Mouse (Mus musculus) liver, embryonic 13.5 days (tissue): Measurements from ENCODE around the gene Toe1. TPM values are rescaled to one million over a fixed set of nuclear protein-coding genes. Genes with fewer than 3 reads are reported as not detected.

Experiments used
- ATAC-seq: fragments of 200-750 bp; cut with Nextera tagmentation; 2 replicates; pipeline ENCODE4 v1.8.0; 2017; ENCODE audit warnings: low read depth, mild to moderate bottlenecking, moderate number of reproducible peaks, moderate library complexity
- DNase-seq: peaks from one replicate; pipeline ENCODE4 v3.0.0; 2022
- H3K27ac ChIP-seq: fragments of 300-500 bp; sonication (generic); 2 replicates; pipeline ENCODE4 v1.5.1; 2015; ENCODE audit warnings: moderate library complexity, mild to moderate bottlenecking, inconsistent platforms
- H3K27me3 ChIP-seq: fragments of 300-500 bp; sonication (generic); 2 replicates; pipeline ENCODE4 v1.6.1; 2015; ENCODE audit warnings: mild to moderate bottlenecking, inconsistent platforms
- H3K36me3 ChIP-seq: fragments of 300-500 bp; sonication (generic); 2 replicates; pipeline ENCODE4 v1.6.1; 2015; ENCODE audit warnings: mild to moderate bottlenecking, inconsistent platforms
- H3K4me1 ChIP-seq: fragments of 300-500 bp; sonication (generic); replicated peaks from 2 replicates; pipeline ENCODE4 v1.6.1; 2015; ENCODE audit warnings: inconsistent platforms
- H3K4me2 ChIP-seq: fragments of 300-500 bp; sonication (generic); 2 replicates; pipeline ENCODE4 v1.6.1; 2015; ENCODE audit warnings: inconsistent platforms, mild to moderate bottlenecking, moderate library complexity
- H3K4me3 ChIP-seq: fragments of 300-500 bp; sonication (generic); replicated peaks from 2 replicates; pipeline ENCODE4 v1.5.1; 2015; ENCODE audit warnings: mild to moderate bottlenecking, inconsistent platforms
- H3K9ac ChIP-seq: fragments of 300-500 bp; sonication (generic); 2 replicates; pipeline ENCODE4 v1.6.1; 2015; ENCODE audit warnings: mild to moderate bottlenecking, inconsistent platforms
- H3K9me3 ChIP-seq: fragments of 300-500 bp; sonication (generic); replicated peaks from 2 replicates; pipeline ENCODE4 v1.6.1; 2016; ENCODE audit warnings: inconsistent platforms
- WGBS: fragments of 180-500 bp; shearing (Covaris S2); methylation state at CpG from one replicate; pipeline ENCODE4 v1.1.7; 2015; ENCODE audit not compliant: insufficient replicate concordance; 5-methylcytosine and 5-hydroxymethylcytosine counted together
- polyA plus RNA-seq: library from polyadenylated mRNA; unstranded; fragments of >200 nt; fragmentation: Nextera tagmentation; extraction: Ambion mirVana; gene quantifications from 2 replicates; pipeline ENCODE4 v1.2.1, GENCODE M21; 2015

The Toe1 gene
- polyA plus RNA-seq, 1 experiment from 2014 or later: 20.0 TPM

- WGBS: 74% methylated on average over 8 of the region's 8 CpGs
- Histone ChIP-seq H3K27ac (no peak overlapping the region), H3K4me1 (peaks cover 9% of the 10 kb centered on the region; the same call in 1 of the 2 replicates), H3K36me3 (no peaks in the 10 kb centered on the region), H3K27me3 (no peaks in the 10 kb centered on the region), H3K9ac (no peak overlapping the region), H3K9me3 (no peaks in the 10 kb centered on the region), H3K4me2 (no peak overlapping the region), H3K4me3 (no peak overlapping the region)
- DNase-seq (no peak), ATAC-seq (no peak)
These were observed 15.0 kb downstream of the Toe1 start for GRCm38 (mm10) chr4:116792453-116792852.

- H3K4me3 ChIP-seq: no peak overlapping the region
- no peak for ATAC-seq
These were observed 18.5 kb downstream of the Toe1 start for GRCm38 (mm10) chr4:116788956-116789355.

GRCm38 (mm10) chr4:116787985-116788760 lies 19.3 kb downstream of the Toe1 start:
- Histone ChIP-seq H3K4me2 (no peak overlapping the region), H3K27ac (peak overlapping the region; percentile 18; the same call in 1 of the 2 replicates), H3K9ac (no peak overlapping the region), H3K4me3 (no peak overlapping the region), H3K36me3 (no peaks in the 10 kb centered on the region), H3K27me3 (no peaks in the 10 kb centered on the region), H3K9me3 (0 out of 2 replicates have a peak, but pooled peaks cover 3% of the 10 kb centered on the region), H3K4me1 (peaks cover 9% of the 10 kb centered on the region; the same call in 1 of the 2 replicates)
- WGBS: 25% methylated on average over 7 of the region's 7 CpGs
- DNase-seq: no peak
- ATAC-seq: no peak

More at GRCm38 (mm10) chr4:116788956-116789355, 18.5 kb downstream of the Toe1 start:
- Histone ChIP-seq H3K4me2 (no peak overlapping the region), H3K4me1 (peaks cover 9% of the 10 kb centered on the region; the same call in 1 of the 2 replicates), H3K27me3 (no peaks in the 10 kb centered on the region), H3K9me3 (0 out of 2 replicates have a peak, but pooled peaks cover 3% of the 10 kb centered on the region), H3K27ac (peak overlapping the region; percentile 18; the same call in 1 of the 2 replicates), H3K36me3 (no peaks in the 10 kb centered on the region), H3K9ac (no peak overlapping the region)
- DNase-seq: peak; percentile 60
- 12% methylated on average over 3 of the region's 3 CpGs for WGBS

GRCm38 (mm10) chr4:116786587-116786986 lies 20.9 kb downstream of the Toe1 start:
- Histone ChIP-seq H3K4me2 (no peak overlapping the region), H3K4me1 (peaks cover 9% of the 10 kb centered on the region; the same call in 1 of the 2 replicates), H3K4me3 (no peak overlapping the region), H3K9me3 (0 out of 2 replicates have a peak, but pooled peaks cover 3% of the 10 kb centered on the region), H3K27me3 (no peaks in the 10 kb centered on the region), H3K36me3 (no peaks in the 10 kb centered on the region), H3K27ac (no peak overlapping the region), H3K9ac (no peak overlapping the region)
- ATAC-seq (no peak), DNase-seq (no peak)
- WGBS: 83% methylated on average over 1 of the region's 1 CpGs

GRCm38 (mm10) chr4:116782171-116782570 lies 25.3 kb downstream of the Toe1 start:
- H3K4me3 ChIP-seq: no peak overlapping the region
- no peaks in the 10 kb centered on the region for H3K36me3 ChIP-seq
- 61% methylated on average over 8 of the region's 8 CpGs for WGBS
- H3K4me1 ChIP-seq: no peaks in the 10 kb centered on the region
- ATAC-seq: no peak
- 0 out of 2 replicates have a peak, but pooled peaks cover 3% of the 10 kb centered on the region for H3K9me3 ChIP-seq
- no peaks in the 10 kb centered on the region for H3K27me3 ChIP-seq
- H3K27ac ChIP-seq: no peak overlapping the region
- no peak overlapping the region for H3K9ac ChIP-seq
- no peak overlapping the region for H3K4me2 ChIP-seq
- no peak for DNase-seq

GRCm38 (mm10) chr4:116781366-116781765 lies 26.1 kb downstream of the Toe1 start:
- H3K4me1 ChIP-seq: no peaks in the 10 kb centered on the region
- H3K36me3 ChIP-seq: no peaks in the 10 kb centered on the region
- ATAC-seq: no peak
- no peak for DNase-seq
- no peak overlapping the region for H3K4me2 ChIP-seq
- no peak overlapping the region for H3K4me3 ChIP-seq
- 0 out of 2 replicates have a peak, but pooled peaks cover under 1% of the 10 kb centered on the region for H3K9me3 ChIP-seq
- H3K27me3 ChIP-seq: no peaks in the 10 kb centered on the region
- 40% methylated on average over 2 of the region's 2 CpGs for WGBS
- no peak overlapping the region for H3K27ac ChIP-seq
- H3K9ac ChIP-seq: no peak overlapping the region

- WGBS: 43% methylated on average over 2 of the region's 2 CpGs
- H3K27me3 ChIP-seq: no peaks in the 10 kb centered on the region
These were observed 26.9 kb downstream of the Toe1 start for GRCm38 (mm10) chr4:116780541-116780940.

GRCm38 (mm10) chr4:116777079-116777478 lies 30.4 kb downstream of the Toe1 start:
- H3K9ac ChIP-seq: no peak overlapping the region
- no peaks in the 10 kb centered on the region for H3K4me1 ChIP-seq
- no peak overlapping the region for H3K4me3 ChIP-seq
- DNase-seq: no peak
- H3K27me3 ChIP-seq: no peaks in the 10 kb centered on the region
- 62% methylated on average over 3 of the region's 3 CpGs for WGBS
- no peaks in the 10 kb centered on the region for H3K9me3 ChIP-seq
- H3K27ac ChIP-seq: no peak overlapping the region
- ATAC-seq: no peak
- no peaks in the 10 kb centered on the region for H3K36me3 ChIP-seq
- no peak overlapping the region for H3K4me2 ChIP-seq

More at GRCm38 (mm10) chr4:116780541-116780940, 26.9 kb downstream of the Toe1 start:
- Histone ChIP-seq H3K4me2 (no peak overlapping the region), H3K9me3 (no peaks in the 10 kb centered on the region), H3K27ac (no peak overlapping the region), H3K36me3 (no peaks in the 10 kb centered on the region), H3K4me1 (no peaks in the 10 kb centered on the region), H3K9ac (no peak overlapping the region), H3K4me3 (no peak overlapping the region)
- ATAC-seq (no peak), DNase-seq (no peak)

- WGBS: 71% methylated on average over 5 of the region's 5 CpGs
- H3K4me3 ChIP-seq: no peak overlapping the region
- no peaks in the 10 kb centered on the region for H3K9me3 ChIP-seq
- ATAC-seq (no peak), DNase-seq (no peak)
- no peaks in the 10 kb centered on the region for H3K4me1 ChIP-seq
- no peak overlapping the region for H3K27ac ChIP-seq
- H3K27me3 ChIP-seq: no peaks in the 10 kb centered on the region
- H3K9ac ChIP-seq: no peak overlapping the region
- no peak overlapping the region for H3K4me2 ChIP-seq
- no peaks in the 10 kb centered on the region for H3K36me3 ChIP-seq
These were observed 31.0 kb downstream of the Toe1 start for GRCm38 (mm10) chr4:116776391-116776790.

- H3K27ac ChIP-seq: no peak overlapping the region
- no peak overlapping the region for H3K9ac ChIP-seq
- H3K27me3 ChIP-seq: no peaks in the 10 kb centered on the region
- H3K4me2 ChIP-seq: no peak overlapping the region
- DNase-seq (no peak), ATAC-seq (no peak)
- H3K9me3 ChIP-seq: no peaks in the 10 kb centered on the region
- no peaks in the 10 kb centered on the region for H3K36me3 ChIP-seq
- H3K4me1 ChIP-seq: peaks cover 16% of the 10 kb centered on the region
- no peak overlapping the region for H3K4me3 ChIP-seq
These were observed 38.4 kb downstream of the Toe1 start for GRCm38 (mm10) chr4:116769060-116769459.

GRCm38 (mm10) chr4:116768510-116768909 lies 38.9 kb downstream of the Toe1 start:
- H3K36me3 ChIP-seq: no peaks in the 10 kb centered on the region
- H3K4me1 ChIP-seq: peaks cover 16% of the 10 kb centered on the region
- no peak overlapping the region for H3K9ac ChIP-seq
- ATAC-seq: no peak
- WGBS: 73% methylated on average over 5 of the region's 5 CpGs
- no peak overlapping the region for H3K27ac ChIP-seq
- DNase-seq: no peak
- no peak overlapping the region for H3K4me3 ChIP-seq
- no peaks in the 10 kb centered on the region for H3K9me3 ChIP-seq
- no peak overlapping the region for H3K4me2 ChIP-seq
- H3K27me3 ChIP-seq: no peaks in the 10 kb centered on the region

- 56% methylated on average over 5 of the region's 5 CpGs for WGBS
- no peaks in the 10 kb centered on the region for H3K27me3 ChIP-seq
- no peak overlapping the region for H3K9ac ChIP-seq
- peaks cover 15% of the 10 kb centered on the region for H3K4me1 ChIP-seq
- no peak for DNase-seq
- no peak overlapping the region for H3K27ac ChIP-seq
- no peak overlapping the region for H3K4me2 ChIP-seq
- ATAC-seq: no peak
- H3K4me3 ChIP-seq: no peak overlapping the region
- no peaks in the 10 kb centered on the region for H3K9me3 ChIP-seq
- no peaks in the 10 kb centered on the region for H3K36me3 ChIP-seq
These were observed 43.4 kb downstream of the Toe1 start for GRCm38 (mm10) chr4:116764001-116764400.
